Mouse (Mus musculus) splenic B cell, adult 2 months (primary cell): ENCODE measurements around the gene Snd1.

ENCODE experiments used
- DNase-seq: peaks from one replicate; pipeline ENCODE4 v3.0.0-alpha.2; 2011; ENCODE audit warnings: low read depth, low spot score
- H3K27me3 ChIP-seq: 2 replicates; pipeline ENCODE4 v1.6.1; 2012; ENCODE audit warnings: mild to moderate bottlenecking, low read length, moderate library complexity, mixed read lengths; ENCODE audit not compliant: control insufficient read depth, poor library complexity, insufficient read depth, severe bottlenecking
- H3K36me3 ChIP-seq: 2 replicates; pipeline ENCODE4 v1.6.1; 2012; ENCODE audit warnings: mild to moderate bottlenecking, low read length, moderate library complexity, mixed read lengths; ENCODE audit not compliant: control insufficient read depth, poor library complexity, insufficient read depth, severe bottlenecking

Gene Snd1

GRCm38 (mm10) chr6:28860922-28861321 is 386.0 kb downstream of the Snd1 start:
- H3K36me3 ChIP-seq: no peaks in the 10 kb centered on the region
- no peak for DNase-seq
- no peaks in the 10 kb centered on the region for H3K27me3 ChIP-seq

- no peaks in the 10 kb centered on the region; the same call in 1 of the 2 replicates for H3K36me3 ChIP-seq
- DNase-seq: no peak
- no peaks in the 10 kb centered on the region for H3K27me3 ChIP-seq
These were observed 387.4 kb downstream of the Snd1 start for GRCm38 (mm10) chr6:28862304-28862703.

- DNase-seq: no peak
- Histone ChIP-seq H3K36me3 (no peaks in the 10 kb centered on the region; the same call in 1 of the 2 replicates), H3K27me3 (no peaks in the 10 kb centered on the region)
These were observed 389.7 kb downstream of the Snd1 start for GRCm38 (mm10) chr6:28864684-28865083.

- no peaks in the 10 kb centered on the region; the same call in 1 of the 2 replicates for H3K36me3 ChIP-seq
- DNase-seq: no peak
- no peaks in the 10 kb centered on the region for H3K27me3 ChIP-seq
These were observed 390.2 kb downstream of the Snd1 start for GRCm38 (mm10) chr6:28865112-28865511.

GRCm38 (mm10) chr6:28866206-28866605 is 391.3 kb downstream of the Snd1 start:
- DNase-seq: no peak
- H3K27me3 ChIP-seq: no peaks in the 10 kb centered on the region
- H3K36me3 ChIP-seq: no peaks in the 10 kb centered on the region; the same call in 1 of the 2 replicates

GRCm38 (mm10) chr6:28867516-28868251 is 392.7 kb downstream of the Snd1 start:
- Histone ChIP-seq H3K27me3 (no peaks in the 10 kb centered on the region), H3K36me3 (no peaks in the 10 kb centered on the region; the same call in 1 of the 2 replicates)
- DNase-seq: no peak

- H3K27me3 ChIP-seq: no peaks in the 10 kb centered on the region
- DNase-seq: no peak
- H3K36me3 ChIP-seq: no peaks in the 10 kb centered on the region
These were observed 396.9 kb downstream of the Snd1 start for GRCm38 (mm10) chr6:28871725-28872420.

- Histone ChIP-seq H3K27me3 (no peaks in the 10 kb centered on the region), H3K36me3 (no peaks in the 10 kb centered on the region)
- DNase-seq: no peak
These were observed 397.5 kb downstream of the Snd1 start for GRCm38 (mm10) chr6:28872421-28872795.

- DNase-seq: no peak
- H3K36me3 ChIP-seq: no peaks in the 10 kb centered on the region
- no peaks in the 10 kb centered on the region for H3K27me3 ChIP-seq
These were observed 399.1 kb downstream of the Snd1 start for GRCm38 (mm10) chr6:28874053-28874452.

- no peaks in the 10 kb centered on the region for H3K36me3 ChIP-seq
- no peak for DNase-seq
- no peaks in the 10 kb centered on the region for H3K27me3 ChIP-seq
These were observed 399.8 kb downstream of the Snd1 start for GRCm38 (mm10) chr6:28874759-28875158.

- H3K27me3 ChIP-seq: no peaks in the 10 kb centered on the region
- no peaks in the 10 kb centered on the region for H3K36me3 ChIP-seq
- DNase-seq: no peak
These were observed 400.4 kb downstream of the Snd1 start for GRCm38 (mm10) chr6:28875333-28875732.

- Histone ChIP-seq H3K27me3 (no peaks in the 10 kb centered on the region), H3K36me3 (no peaks in the 10 kb centered on the region)
- DNase-seq: no peak
These were observed 401.6 kb downstream of the Snd1 start for GRCm38 (mm10) chr6:28876492-28876891.

- no peaks in the 10 kb centered on the region; the same call in 1 of the 2 replicates for H3K36me3 ChIP-seq
- H3K27me3 ChIP-seq: no peaks in the 10 kb centered on the region
- DNase-seq: peak; percentile 28
These were observed 403.2 kb downstream of the Snd1 start for GRCm38 (mm10) chr6:28877945-28878666.

- no peaks in the 10 kb centered on the region; the same call in 1 of the 2 replicates for H3K36me3 ChIP-seq
- H3K27me3 ChIP-seq: no peaks in the 10 kb centered on the region
- DNase-seq: no peak
These were observed 404.4 kb downstream of the Snd1 start for GRCm38 (mm10) chr6:28879315-28879714.

- no peak for DNase-seq
- no peaks in the 10 kb centered on the region; the same call in 1 of the 2 replicates for H3K36me3 ChIP-seq
- no peaks in the 10 kb centered on the region for H3K27me3 ChIP-seq
These were observed 406.0 kb downstream of the Snd1 start for GRCm38 (mm10) chr6:28880909-28881308.
